Mouse (Mus musculus): ENCODE data around the gene Glmn. TPM values are rescaled to one million over a fixed set of nuclear protein-coding genes. Genes with fewer than 3 reads are reported as not detected.

Glmn gene
- 0.22 TPM in 1 of 2 replicates, not detected in the other for polyA plus RNA-seq (2012; rRNA removed)

GRCm38 (mm10) chr5:107597301-107598077, at the start of gene Glmn, which contains the start of gene Rpap2:
Glmn (minus strand) TSS chr5:107597888.
Rpap2 (plus strand) TSS chr5:107597373.
- under 1% methylated on average over 58 of the region's 64 CpGs for WGBS

GRCm38 (mm10) chr5:107645935-107646334, 48.2 kb upstream of the Glmn start:
- no peak overlapping the region for H3K4me3 ChIP-seq (ENCODE audit: low read depth, low read length)
- no peaks in the 10 kb centered on the region; the same call in 1 of the 2 replicates for H3K4me1 ChIP-seq (ENCODE audit: control insufficient read depth, insufficient read depth, insufficient read length, low read length)
- H3K27ac ChIP-seq (ENCODE audit: insufficient read depth, low read depth, low read length), result peak overlapping the region; percentile 12; the same call in 1 of the 2 replicates
- TF ChIP-seq POLR2A (IDR thresholded peaks at IDR 0.05; ENCODE audit: low read depth, low read length) (no peak), CTCF (IDR thresholded peaks at IDR 0.05; ENCODE audit: extremely low read depth, insufficient read length, insufficient replicate concordance, low read depth, low read length) (no peak)
- no peaks in the 10 kb centered on the region for H3K27me3 ChIP-seq (ENCODE audit: control insufficient read depth, insufficient read depth, low read length)
- H3K36me3 ChIP-seq (ENCODE audit: control insufficient read depth, insufficient read depth, low read length), result 0 out of 2 replicates have a peak, but pooled peaks cover 1% of the 10 kb centered on the region
- WGBS, result 73% methylated on average over 2 of the region's 2 CpGs

More at GRCm38 (mm10) chr5:107597301-107598077, at the start of gene Glmn, which contains the start of gene Rpap2:
- peak within 1 kb of the TSS; percentile 93 for H3K4me3 ChIP-seq (ENCODE audit: low read depth, low read length)
- TF ChIP-seq POLR2A (IDR thresholded peaks at IDR 0.05; ENCODE audit: low read depth, low read length) (peak; percentile 32), CTCF (IDR thresholded peaks at IDR 0.05; ENCODE audit: extremely low read depth, insufficient read length, insufficient replicate concordance, low read depth, low read length) (no peak)
- H3K4me1 ChIP-seq (ENCODE audit: control insufficient read depth, insufficient read depth, insufficient read length, low read length), result no peaks in the 10 kb centered on the region
- no peaks in the 10 kb centered on the region for H3K27me3 ChIP-seq (ENCODE audit: control insufficient read depth, insufficient read depth, low read length)
- H3K36me3 ChIP-seq (ENCODE audit: control insufficient read depth, insufficient read depth, low read length), result peaks cover 4% of the 10 kb centered on the region
- H3K27ac ChIP-seq (ENCODE audit: insufficient read depth, low read depth, low read length), result peak within 1 kb of the TSS; percentile 55

- no peak for TF ChIP-seq POLR2A (IDR thresholded peaks at IDR 0.05; ENCODE audit: low read depth, low read length)
- no peak for TF ChIP-seq CTCF (IDR thresholded peaks at IDR 0.05; ENCODE audit: extremely low read depth, insufficient read length, insufficient replicate concordance, low read depth, low read length)
- 0 out of 2 replicates have a peak, but pooled peaks cover 3% of the 10 kb centered on the region for H3K36me3 ChIP-seq (ENCODE audit: control insufficient read depth, insufficient read depth, low read length)
- no peaks in the 10 kb centered on the region for H3K27me3 ChIP-seq (ENCODE audit: control insufficient read depth, insufficient read depth, low read length)
- no peak overlapping the region for H3K4me3 ChIP-seq (ENCODE audit: low read depth, low read length)
- H3K4me1 ChIP-seq (ENCODE audit: control insufficient read depth, insufficient read depth, insufficient read length, low read length), result no peaks in the 10 kb centered on the region; the same call in 1 of the 2 replicates
- no peak overlapping the region for H3K27ac ChIP-seq (ENCODE audit: insufficient read depth, low read depth, low read length)
- 87% methylated on average over 2 of the region's 2 CpGs for WGBS
Measured at GRCm38 (mm10) chr5:107644595-107644994, 46.9 kb upstream of the Glmn start.

- 0 out of 2 replicates have a peak, but pooled peaks cover 4% of the 10 kb centered on the region for H3K36me3 ChIP-seq (ENCODE audit: control insufficient read depth, insufficient read depth, low read length)
- no peaks in the 10 kb centered on the region for H3K27me3 ChIP-seq (ENCODE audit: control insufficient read depth, insufficient read depth, low read length)
- TF ChIP-seq CTCF (IDR thresholded peaks at IDR 0.05; ENCODE audit: extremely low read depth, insufficient read length, insufficient replicate concordance, low read depth, low read length), result no peak
- TF ChIP-seq POLR2A (IDR thresholded peaks at IDR 0.05; ENCODE audit: low read depth, low read length), result no peak
- no peaks in the 10 kb centered on the region for H3K4me1 ChIP-seq (ENCODE audit: control insufficient read depth, insufficient read depth, insufficient read length, low read length)
- 69% methylated on average over 8 of the region's 8 CpGs for WGBS
- no peak overlapping the region for H3K27ac ChIP-seq (ENCODE audit: insufficient read depth, low read depth, low read length)
- no peak overlapping the region for H3K4me3 ChIP-seq (ENCODE audit: low read depth, low read length)
Measured at GRCm38 (mm10) chr5:107638366-107638765, 40.7 kb upstream of the Glmn start.

- TF ChIP-seq CTCF (IDR thresholded peaks at IDR 0.05; ENCODE audit: extremely low read depth, insufficient read length, insufficient replicate concordance, low read depth, low read length) (no peak), POLR2A (IDR thresholded peaks at IDR 0.05; ENCODE audit: low read depth, low read length) (no peak)
- Histone ChIP-seq H3K4me1 (ENCODE audit: control insufficient read depth, insufficient read depth, insufficient read length, low read length) (no peaks in the 10 kb centered on the region), H3K27ac (ENCODE audit: insufficient read depth, low read depth, low read length) (no peak overlapping the region), H3K36me3 (ENCODE audit: control insufficient read depth, insufficient read depth, low read length) (0 out of 2 replicates have a peak, but pooled peaks cover 3% of the 10 kb centered on the region), H3K27me3 (ENCODE audit: control insufficient read depth, insufficient read depth, low read length) (no peaks in the 10 kb centered on the region), H3K4me3 (ENCODE audit: low read depth, low read length) (no peak overlapping the region)
- whole genome bisulfite sequencing, result 83% methylated on average over 1 of the region's 1 CpGs
Measured at GRCm38 (mm10) chr5:107637106-107637505, 39.4 kb upstream of the Glmn start.

GRCm38 (mm10) chr5:107633651-107634050, 36.0 kb upstream of the Glmn start:
- 96% methylated on average over 4 of the region's 4 CpGs for WGBS
- Histone ChIP-seq H3K4me1 (ENCODE audit: control insufficient read depth, insufficient read depth, insufficient read length, low read length) (no peaks in the 10 kb centered on the region), H3K36me3 (ENCODE audit: control insufficient read depth, insufficient read depth, low read length) (peaks cover 9% of the 10 kb centered on the region), H3K27me3 (ENCODE audit: control insufficient read depth, insufficient read depth, low read length) (no peaks in the 10 kb centered on the region), H3K27ac (ENCODE audit: insufficient read depth, low read depth, low read length) (no peak overlapping the region), H3K4me3 (ENCODE audit: low read depth, low read length) (no peak overlapping the region)
- TF ChIP-seq CTCF (IDR thresholded peaks at IDR 0.05; ENCODE audit: extremely low read depth, insufficient read length, insufficient replicate concordance, low read depth, low read length) (no peak), POLR2A (IDR thresholded peaks at IDR 0.05; ENCODE audit: low read depth, low read length) (no peak)

- Histone ChIP-seq H3K36me3 (ENCODE audit: control insufficient read depth, insufficient read depth, low read length) (peaks cover 12% of the 10 kb centered on the region; the same call in 1 of the 2 replicates), H3K27ac (ENCODE audit: insufficient read depth, low read depth, low read length) (no peak overlapping the region), H3K27me3 (ENCODE audit: control insufficient read depth, insufficient read depth, low read length) (no peaks in the 10 kb centered on the region), H3K4me3 (ENCODE audit: low read depth, low read length) (no peak overlapping the region), H3K4me1 (ENCODE audit: control insufficient read depth, insufficient read depth, insufficient read length, low read length) (no peaks in the 10 kb centered on the region)
- WGBS, result 95% methylated on average over 3 of the region's 3 CpGs
- TF ChIP-seq POLR2A (IDR thresholded peaks at IDR 0.05; ENCODE audit: low read depth, low read length) (no peak), CTCF (IDR thresholded peaks at IDR 0.05; ENCODE audit: extremely low read depth, insufficient read length, insufficient replicate concordance, low read depth, low read length) (no peak)
Measured at GRCm38 (mm10) chr5:107621327-107621726, 23.6 kb upstream of the Glmn start.
